Mouse (Mus musculus) cerebellum, adult 11-12 months (tissue): ENCODE data around the gene Zdhhc17.

Source experiments
- DNase-seq: peaks from one replicate; pipeline ENCODE4 v3.0.0; 2022

Gene Zdhhc17

GRCm38 (mm10) chr10:111004220-111004619, 5.7 kb downstream of the Zdhhc17 start:
- DNase-seq = no peak

- no peak for DNase-seq
Observed at GRCm38 (mm10) chr10:110999201-110999600, 10.7 kb downstream of the Zdhhc17 start.

DNA sequence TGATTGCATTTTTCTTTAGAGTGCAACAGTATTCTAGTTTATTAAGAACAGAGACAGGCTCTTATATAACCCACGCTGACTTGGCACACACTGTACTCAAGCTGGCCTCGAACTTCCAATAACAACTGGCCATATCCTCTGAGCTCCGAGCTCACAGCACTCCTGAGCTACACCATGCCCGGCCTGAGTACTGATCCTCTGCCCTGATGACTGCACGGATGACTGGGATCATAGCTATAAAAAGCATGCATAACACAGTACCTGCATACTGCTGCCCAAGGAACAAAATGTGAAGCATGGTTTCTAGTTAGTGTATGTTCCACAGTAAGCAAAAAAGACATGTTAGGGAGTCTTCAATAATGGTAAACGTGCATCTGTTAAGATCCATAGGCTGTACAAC, 12.8 kb downstream of the Zdhhc17 start:
- DNase-seq = no peak

DNA sequence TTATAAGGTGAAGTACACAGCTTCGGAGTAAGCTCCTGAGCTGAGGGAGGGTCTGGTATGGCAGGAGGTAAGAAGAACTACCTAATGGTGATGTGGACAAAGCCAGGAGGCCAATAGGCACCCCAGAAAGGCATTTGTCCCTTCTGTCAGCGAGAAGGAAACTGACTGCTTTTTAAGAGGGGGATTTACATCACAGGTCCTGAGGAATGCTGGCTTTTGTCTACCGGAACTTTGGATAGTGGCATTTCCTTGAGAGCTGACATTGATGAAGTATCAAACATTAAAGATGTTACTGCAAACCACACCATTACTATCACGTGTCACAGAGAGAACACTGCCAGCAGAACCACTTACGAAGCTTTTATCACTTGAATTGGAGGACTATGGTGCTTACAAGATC, 15.2 kb downstream of the Zdhhc17 start:
- no peak for DNase-seq

- DNase-seq = no peak
Observed at GRCm38 (mm10) chr10:110993249-110993648, 16.7 kb downstream of the Zdhhc17 start.

- DNase-seq = no peak
Observed at GRCm38 (mm10) chr10:110992047-110992431, 17.9 kb downstream of the Zdhhc17 start.

DNA sequence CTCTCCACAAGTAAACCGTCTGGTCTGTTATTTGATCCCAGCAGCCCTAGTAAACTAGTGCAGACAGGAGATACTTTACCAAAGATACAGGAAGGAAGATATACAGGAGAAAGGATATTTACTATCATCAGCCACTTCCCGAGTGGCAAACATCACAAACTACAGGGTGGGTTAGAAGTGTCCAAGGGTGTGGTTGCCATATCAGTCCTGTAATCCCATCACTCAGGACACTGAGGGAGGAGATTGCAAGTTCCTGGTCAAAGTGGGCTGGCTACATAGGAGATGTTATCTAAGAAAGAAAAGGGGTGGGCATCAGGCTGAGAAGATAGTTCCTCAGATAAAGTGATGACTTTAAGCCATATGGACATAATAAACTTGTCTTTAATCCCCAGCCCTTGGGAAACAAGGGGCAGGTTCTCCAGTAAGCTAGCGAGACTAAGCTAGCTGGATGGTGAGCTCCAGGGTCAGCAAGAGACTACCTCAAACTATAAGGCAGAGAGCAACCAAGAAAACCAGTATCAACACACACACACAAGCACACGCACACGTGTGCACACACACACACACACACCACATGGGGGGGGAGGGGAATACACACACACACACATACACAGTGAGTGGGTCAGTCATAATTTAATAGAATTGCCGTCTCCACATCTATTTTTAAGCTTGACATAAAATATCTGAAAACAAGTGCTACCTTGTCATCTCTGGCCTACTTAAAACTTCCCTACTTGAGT, 18.5 kb downstream of the Zdhhc17 start:
- DNase-seq = no peak

- DNase-seq = no peak
Observed at GRCm38 (mm10) chr10:110989729-110990128, 20.2 kb downstream of the Zdhhc17 start.

DNA sequence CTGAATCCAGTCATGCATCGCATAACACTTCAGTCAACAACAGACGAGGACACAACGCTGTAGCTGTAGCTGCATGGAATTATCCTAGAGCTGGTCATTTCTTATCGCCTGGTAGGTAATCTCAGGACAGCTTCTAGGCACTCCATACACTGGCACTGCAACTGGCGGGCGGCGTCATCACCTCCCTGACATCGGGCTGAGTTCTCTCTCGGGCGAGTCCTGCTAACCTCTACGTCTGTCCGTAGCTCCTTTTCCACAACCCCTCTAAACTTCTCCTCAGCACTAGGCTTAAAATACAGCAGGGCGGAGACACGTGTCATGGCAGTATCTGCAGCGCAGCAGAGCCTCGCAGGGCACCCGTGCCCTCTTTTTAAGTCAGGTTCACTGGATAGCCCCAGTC, 23.3 kb downstream of the Zdhhc17 start:
- no peak for DNase-seq

- no peak for DNase-seq
Observed at GRCm38 (mm10) chr10:110982771-110983170, 27.2 kb downstream of the Zdhhc17 start.

- no peak for DNase-seq
Observed at GRCm38 (mm10) chr10:110980441-110980840, 29.5 kb downstream of the Zdhhc17 start.

DNA sequence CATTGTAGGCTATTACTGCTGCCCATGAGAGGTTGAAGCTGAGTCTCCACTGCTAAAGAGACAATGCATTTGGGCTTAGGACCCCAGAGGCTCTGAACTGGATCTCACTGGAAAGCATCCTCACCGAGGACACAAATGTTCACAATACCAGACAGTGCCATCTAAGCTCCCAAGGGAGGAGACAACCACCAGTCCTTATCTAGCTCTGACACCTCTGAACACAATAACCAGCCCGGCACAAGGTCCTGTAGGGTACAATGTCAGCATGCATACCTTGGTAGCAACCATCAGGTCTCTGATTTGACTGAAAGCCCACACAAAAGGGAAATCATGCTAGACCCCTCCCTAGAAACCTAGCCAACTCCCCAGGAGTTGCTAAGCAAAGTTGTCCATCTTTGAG, 30.5 kb downstream of the Zdhhc17 start:
- DNase-seq = no peak

GRCm38 (mm10) chr10:110977379-110977778, 32.6 kb downstream of the Zdhhc17 start:
- no peak for DNase-seq

- DNase-seq = no peak
Observed at GRCm38 (mm10) chr10:110976046-110976445, 33.9 kb downstream of the Zdhhc17 start.

GRCm38 (mm10) chr10:110974885-110975284, 35.1 kb downstream of the Zdhhc17 start:
- DNase-seq = no peak

GRCm38 (mm10) chr10:110974463-110974862, 35.5 kb downstream of the Zdhhc17 start:
- peak; percentile 54 for DNase-seq

GRCm38 (mm10) chr10:110971998-110972397, 37.9 kb downstream of the Zdhhc17 start:
- no peak for DNase-seq

GRCm38 (mm10) chr10:110971483-110971882, 38.5 kb downstream of the Zdhhc17 start:
- DNase-seq = no peak

- no peak for DNase-seq
Observed at GRCm38 (mm10) chr10:110971044-110971443, 38.9 kb downstream of the Zdhhc17 start.

- DNase-seq = no peak
Observed at GRCm38 (mm10) chr10:110962172-110962571, 47.8 kb downstream of the Zdhhc17 start.

DNA sequence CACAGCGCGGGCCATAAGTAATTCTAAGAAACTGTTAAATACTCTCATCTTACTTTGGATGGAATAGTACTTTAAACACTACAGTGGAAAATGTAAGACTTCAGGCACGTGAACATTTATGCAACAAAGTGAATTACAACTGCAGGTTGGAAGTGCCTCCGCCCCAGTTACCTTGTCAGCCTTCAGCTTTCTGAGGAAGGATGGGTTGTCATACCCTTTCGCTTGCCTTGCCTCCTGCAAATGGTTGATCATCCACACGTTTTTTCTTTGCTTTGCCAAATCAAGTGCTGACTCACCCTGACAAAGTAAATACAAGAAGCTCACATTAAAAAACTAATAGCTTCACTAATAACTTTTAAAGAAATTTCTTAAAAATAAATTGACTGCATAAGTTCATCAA, 49.1 kb downstream of the Zdhhc17 start:
- no peak for DNase-seq

GRCm38 (mm10) chr10:110959781-110960180, 50.2 kb downstream of the Zdhhc17 start:
- DNase-seq = no peak

- no peak for DNase-seq
Observed at GRCm38 (mm10) chr10:110958879-110959278, 51.1 kb downstream of the Zdhhc17 start.

DNA sequence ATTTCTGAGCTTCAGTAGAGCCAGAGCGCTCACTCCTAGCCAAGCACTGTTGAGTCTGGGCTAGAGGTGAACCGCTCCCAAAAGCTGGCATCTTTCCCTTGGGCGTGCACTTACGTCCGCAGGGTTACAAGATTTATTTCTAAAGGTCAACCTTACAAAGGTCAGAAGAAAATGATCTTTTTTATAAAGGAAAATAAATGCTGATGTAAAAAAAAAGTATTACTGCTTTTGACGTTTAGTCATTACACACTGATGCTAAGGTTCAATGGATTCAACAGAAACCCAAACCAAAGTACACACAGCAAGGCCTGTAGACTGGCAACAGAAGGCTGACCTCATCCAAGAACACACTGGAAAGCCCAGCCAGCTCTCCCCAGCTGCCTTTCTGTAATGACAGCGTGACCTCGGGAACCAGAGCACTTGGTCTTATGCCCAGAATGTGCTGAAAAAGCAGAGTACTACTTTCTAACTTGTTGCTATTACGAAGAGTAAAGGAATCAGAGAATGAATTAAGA, 56.9 kb downstream of the Zdhhc17 start:
- peak; percentile 47 for DNase-seq

GRCm38 (mm10) chr10:110952271-110952670, 57.7 kb downstream of the Zdhhc17 start:
- no peak for DNase-seq
